Mouse (Mus musculus) limb, embryonic 15.5 days (tissue): ENCODE measurements around the gene Gm8994. TPM values are rescaled to one million over a fixed set of nuclear protein-coding genes. Genes with fewer than 3 reads are reported as not detected.
"Not testable (repeated sequence)": the region's sequence is repeated elsewhere in the genome, so short reads cannot be mapped to it uniquely, and the experiment has no call there.

ENCODE experiments used
- ATAC-seq: fragments of 200-750 bp; cut with Nextera tagmentation; 2 replicates; pipeline ENCODE4 v1.8.0; 2017; ENCODE audit warnings: low read depth, moderate TSS enrichment; ENCODE audit not compliant: insufficient number of reproducible peaks, low FRiP score, low TSS enrichment
- H3K27ac ChIP-seq: fragments of 300-500 bp; sonication (generic); 2 replicates; pipeline ENCODE4 v1.5.1; 2015; ENCODE audit warnings: moderate library complexity, mild to moderate bottlenecking, inconsistent platforms
- H3K27me3 ChIP-seq: fragments of 300-500 bp; sonication (generic); 2 replicates; pipeline ENCODE4 v1.6.1; 2015; ENCODE audit warnings: inconsistent platforms
- H3K36me3 ChIP-seq: fragments of 300-500 bp; sonication (generic); 2 replicates; pipeline ENCODE4 v1.6.1; 2015; ENCODE audit warnings: inconsistent platforms
- H3K4me1 ChIP-seq: fragments of 300-500 bp; sonication (generic); 2 replicates; pipeline ENCODE4 v1.6.1; 2015; ENCODE audit warnings: inconsistent platforms
- H3K4me2 ChIP-seq: fragments of 300-500 bp; sonication (generic); 2 replicates; pipeline ENCODE4 v1.6.1; 2015; ENCODE audit warnings: mild to moderate bottlenecking, inconsistent platforms
- H3K4me3 ChIP-seq: fragments of 300-500 bp; sonication (generic); 2 replicates; pipeline ENCODE4 v1.5.1; 2015; ENCODE audit warnings: mild to moderate bottlenecking, inconsistent platforms
- H3K9ac ChIP-seq: fragments of 300-500 bp; sonication (generic); 2 replicates; pipeline ENCODE4 v1.6.1; 2015; ENCODE audit warnings: inconsistent platforms
- H3K9me3 ChIP-seq: fragments of 300-500 bp; sonication (generic); 2 replicates; pipeline ENCODE4 v1.6.1; 2016; ENCODE audit warnings: inconsistent platforms
- WGBS: fragments of 180-500 bp; shearing (Covaris S2); methylation state at CpG from one replicate; pipeline ENCODE4 v1.1.7; 2015; 5-methylcytosine and 5-hydroxymethylcytosine counted together
- polyA plus RNA-seq: library from polyadenylated mRNA; unstranded; fragments of >200 nt; fragmentation: Nextera tagmentation; extraction: Ambion mirVana; gene quantifications from 2 replicates; pipeline ENCODE4 v1.2.1, GENCODE M21; 2015

The Gm8994 gene
- polyA plus RNA-seq: not detected in 2 replicates

DNA sequence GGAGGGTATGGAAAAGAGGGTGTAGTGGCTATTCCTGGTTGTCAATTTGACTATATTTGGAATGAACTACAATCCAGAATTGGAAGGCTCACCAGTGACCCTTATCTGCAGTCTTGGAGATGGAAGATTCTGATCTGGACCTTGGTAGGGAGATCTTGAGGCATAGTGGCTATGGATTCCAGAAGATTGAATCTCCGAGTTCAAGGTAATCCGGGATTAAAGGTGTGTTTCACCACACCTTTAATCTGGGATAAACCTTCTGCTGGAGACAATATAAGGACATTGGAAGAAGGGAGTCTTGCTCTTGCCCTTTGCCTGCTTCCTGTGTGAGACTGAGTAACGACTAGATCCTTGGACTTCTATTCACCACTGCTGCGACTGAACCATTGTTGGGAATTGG is at the start of gene Gm8994:
Gm8994 (plus strand) TSS at position 301 of the 400 bp plus-strand sequence.
- H3K27ac ChIP-seq, H3K27me3 ChIP-seq, H3K4me2 ChIP-seq, H3K4me3 ChIP-seq, H3K4me1 ChIP-seq, ATAC-seq, H3K9ac ChIP-seq, H3K9me3 ChIP-seq, H3K36me3 ChIP-seq: not testable (repeated sequence)
- 93% methylated on average over 4 of the region's 4 CpGs for WGBS

- H3K9ac ChIP-seq: no peak overlapping the region
- no peaks in the 10 kb centered on the region for H3K9me3 ChIP-seq
- no peak overlapping the region for H3K4me2 ChIP-seq
- 82% methylated on average over 4 of the region's 4 CpGs for WGBS
- H3K27me3 ChIP-seq: no peaks in the 10 kb centered on the region
- no peak overlapping the region for H3K27ac ChIP-seq
- no peaks in the 10 kb centered on the region for H3K36me3 ChIP-seq
- no peaks in the 10 kb centered on the region for H3K4me1 ChIP-seq
- H3K4me3 ChIP-seq: no peak overlapping the region
- ATAC-seq: no peak
Measured at GRCm38 (mm10) chr6:136277685-136278084, 49.7 kb upstream of the Gm8994 start.

- Histone ChIP-seq H3K4me2 (no peak overlapping the region), H3K27me3 (no peaks in the 10 kb centered on the region), H3K9ac (no peak overlapping the region), H3K27ac (no peak overlapping the region), H3K9me3 (no peaks in the 10 kb centered on the region), H3K4me1 (no peaks in the 10 kb centered on the region), H3K4me3 (no peak overlapping the region), H3K36me3 (no peaks in the 10 kb centered on the region)
- 80% methylated on average over 8 of the region's 8 CpGs for WGBS
- no peak for ATAC-seq
Measured at GRCm38 (mm10) chr6:136284565-136284964, 42.8 kb upstream of the Gm8994 start.

DNA sequence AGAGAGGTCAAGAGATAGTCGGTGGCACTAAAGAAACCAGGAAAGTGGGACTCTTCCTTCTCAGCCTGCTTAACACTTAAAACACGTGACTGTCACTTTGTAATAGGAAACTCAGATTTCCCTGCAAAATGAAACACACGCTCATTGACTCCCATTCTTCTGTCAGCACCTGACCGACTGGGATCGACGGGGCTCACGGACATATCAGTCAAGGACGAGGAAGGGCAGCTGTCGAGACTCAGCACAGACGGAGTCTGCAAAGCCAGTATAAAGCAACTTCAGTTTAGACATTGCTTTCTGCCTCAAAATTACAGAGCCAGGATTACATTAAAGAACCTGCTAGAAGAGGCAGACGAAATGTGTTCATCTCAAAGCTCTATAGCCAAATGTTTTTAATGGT is 41.2 kb upstream of the Gm8994 start:
- Histone ChIP-seq H3K4me3 (no peak overlapping the region), H3K9ac (no peak overlapping the region), H3K27me3 (no peaks in the 10 kb centered on the region), H3K4me1 (no peaks in the 10 kb centered on the region), H3K27ac (no peak overlapping the region), H3K4me2 (no peak overlapping the region), H3K9me3 (no peaks in the 10 kb centered on the region), H3K36me3 (no peaks in the 10 kb centered on the region)
- WGBS: 76% methylated on average over 11 of the region's 11 CpGs
- ATAC-seq: no peak

DNA sequence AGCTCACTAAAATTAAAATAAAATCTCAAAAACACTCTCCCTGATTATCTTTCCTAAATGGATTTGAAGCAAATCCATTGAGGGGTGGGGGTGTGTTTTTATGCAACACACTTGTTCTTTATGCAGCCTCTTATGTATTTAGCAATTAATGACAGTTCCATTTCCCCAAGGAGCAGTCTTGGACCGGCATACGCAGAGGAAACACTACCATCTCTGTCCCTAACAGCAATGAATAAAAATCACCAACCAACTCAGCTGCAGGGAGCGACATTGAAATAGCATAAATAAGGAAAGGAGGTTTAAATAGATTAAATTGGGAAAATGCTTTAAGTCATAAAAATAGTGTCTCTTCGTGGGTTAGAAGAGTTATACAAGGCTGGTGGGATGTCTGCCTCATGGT is 40.8 kb upstream of the Gm8994 start:
- Histone ChIP-seq H3K4me2 (no peak overlapping the region), H3K9me3 (no peaks in the 10 kb centered on the region), H3K4me3 (no peak overlapping the region), H3K9ac (no peak overlapping the region), H3K36me3 (no peaks in the 10 kb centered on the region), H3K27ac (no peak overlapping the region), H3K27me3 (no peaks in the 10 kb centered on the region), H3K4me1 (no peaks in the 10 kb centered on the region)
- ATAC-seq: no peak
- WGBS: 58% methylated on average over 4 of the region's 4 CpGs

DNA sequence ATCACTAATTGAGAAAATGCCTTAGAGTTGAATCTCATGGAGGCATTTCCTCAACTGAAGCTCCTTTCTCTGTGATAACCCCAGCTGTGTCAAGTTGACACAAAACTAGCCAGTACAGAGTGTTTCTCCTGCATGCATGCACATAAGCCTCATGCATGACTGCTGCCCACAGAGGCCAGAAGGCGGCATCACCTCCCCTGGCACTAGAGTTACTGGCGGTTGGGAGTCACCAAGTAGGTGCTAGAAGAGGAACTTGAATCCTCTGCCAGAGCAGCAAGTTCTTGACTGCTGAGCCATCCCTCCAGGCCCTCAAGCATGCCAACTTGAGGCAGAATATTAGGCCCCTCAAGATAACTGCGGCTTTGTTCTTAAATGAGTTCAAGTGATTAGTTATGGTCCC is 35.9 kb upstream of the Gm8994 start:
- no peak overlapping the region for H3K27ac ChIP-seq
- H3K36me3 ChIP-seq: no peaks in the 10 kb centered on the region
- no peak overlapping the region for H3K9ac ChIP-seq
- H3K4me1 ChIP-seq: no peaks in the 10 kb centered on the region
- 96% methylated on average over 3 of the region's 3 CpGs for WGBS
- no peak for ATAC-seq
- H3K4me2 ChIP-seq: no peak overlapping the region
- H3K27me3 ChIP-seq: no peaks in the 10 kb centered on the region
- no peaks in the 10 kb centered on the region for H3K9me3 ChIP-seq
- no peak overlapping the region for H3K4me3 ChIP-seq

GRCm38 (mm10) chr6:136291951-136292714 is 35.2 kb upstream of the Gm8994 start:
- no peak overlapping the region for H3K4me3 ChIP-seq
- no peaks in the 10 kb centered on the region for H3K4me1 ChIP-seq
- WGBS: 64% methylated on average over 11 of the region's 11 CpGs
- H3K27ac ChIP-seq: no peak overlapping the region
- H3K27me3 ChIP-seq: no peaks in the 10 kb centered on the region
- H3K9ac ChIP-seq: no peak overlapping the region
- no peaks in the 10 kb centered on the region for H3K9me3 ChIP-seq
- ATAC-seq: no peak
- H3K36me3 ChIP-seq: no peaks in the 10 kb centered on the region
- no peak overlapping the region for H3K4me2 ChIP-seq

GRCm38 (mm10) chr6:136293700-136294099 is 33.6 kb upstream of the Gm8994 start:
- Histone ChIP-seq H3K9me3 (no peaks in the 10 kb centered on the region), H3K4me2 (no peak overlapping the region), H3K4me1 (no peaks in the 10 kb centered on the region), H3K27me3 (no peaks in the 10 kb centered on the region), H3K4me3 (no peak overlapping the region), H3K36me3 (no peaks in the 10 kb centered on the region), H3K27ac (no peak overlapping the region), H3K9ac (no peak overlapping the region)
- ATAC-seq: no peak
- 81% methylated on average over 6 of the region's 6 CpGs for WGBS

GRCm38 (mm10) chr6:136295821-136296220 is 31.5 kb upstream of the Gm8994 start:
- no peaks in the 10 kb centered on the region for H3K9me3 ChIP-seq
- no peak overlapping the region for H3K4me3 ChIP-seq
- no peaks in the 10 kb centered on the region for H3K27me3 ChIP-seq
- H3K4me2 ChIP-seq: no peak overlapping the region
- no peaks in the 10 kb centered on the region for H3K36me3 ChIP-seq
- 76% methylated on average over 4 of the region's 4 CpGs for WGBS
- no peak overlapping the region for H3K9ac ChIP-seq
- no peaks in the 10 kb centered on the region for H3K4me1 ChIP-seq
- ATAC-seq: no peak
- H3K27ac ChIP-seq: no peak overlapping the region

DNA sequence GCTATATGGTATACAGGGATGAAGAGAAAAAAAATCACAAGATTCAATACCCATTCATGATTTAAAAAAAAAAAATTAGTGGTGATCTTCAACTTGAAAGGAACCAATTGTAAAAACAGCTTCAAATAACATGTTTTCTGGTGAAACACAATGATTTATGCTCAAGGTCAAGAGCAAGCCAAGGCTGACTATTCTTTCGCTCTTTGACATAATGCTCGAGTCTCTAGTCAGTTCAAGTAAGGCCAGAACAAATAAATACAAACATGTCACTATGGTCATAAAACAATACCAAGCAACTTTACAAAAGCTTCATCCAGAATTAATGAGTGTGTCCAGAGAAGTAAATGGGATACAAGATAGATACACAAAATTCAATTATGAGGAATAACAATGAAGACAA is 31.1 kb upstream of the Gm8994 start:
- Histone ChIP-seq H3K4me3 (no peak overlapping the region), H3K27me3 (no peaks in the 10 kb centered on the region), H3K9ac (no peak overlapping the region), H3K27ac (no peak overlapping the region), H3K4me2 (no peak overlapping the region), H3K36me3 (no peaks in the 10 kb centered on the region), H3K4me1 (no peaks in the 10 kb centered on the region), H3K9me3 (no peaks in the 10 kb centered on the region)
- no peak for ATAC-seq
- WGBS: 83% methylated on average over 2 of the region's 2 CpGs

- Histone ChIP-seq H3K9me3 (no peaks in the 10 kb centered on the region), H3K4me3 (no peak overlapping the region), H3K27me3 (no peaks in the 10 kb centered on the region), H3K4me2 (no peak overlapping the region), H3K36me3 (no peaks in the 10 kb centered on the region), H3K27ac (no peak overlapping the region), H3K4me1 (no peaks in the 10 kb centered on the region), H3K9ac (no peak overlapping the region)
- no peak for ATAC-seq
Measured at GRCm38 (mm10) chr6:136303514-136303913, 23.8 kb upstream of the Gm8994 start.

- Histone ChIP-seq H3K36me3 (no peaks in the 10 kb centered on the region), H3K4me2 (no peak overlapping the region)
- WGBS: 82% methylated on average over 11 of the region's 11 CpGs
Measured at GRCm38 (mm10) chr6:136304369-136304988, 22.9 kb upstream of the Gm8994 start.

More at GRCm38 (mm10) chr6:136304369-136304988, 22.9 kb upstream of the Gm8994 start:
- H3K27ac ChIP-seq: no peak overlapping the region
- no peaks in the 10 kb centered on the region for H3K4me1 ChIP-seq
- no peak overlapping the region for H3K4me3 ChIP-seq
- no peak overlapping the region for H3K9ac ChIP-seq
- H3K27me3 ChIP-seq: no peaks in the 10 kb centered on the region
- H3K9me3 ChIP-seq: no peaks in the 10 kb centered on the region
- ATAC-seq: no peak
